Mouse (Mus musculus) lung, embryonic 14.5 days (tissue): ENCODE measurements around the gene Btbd9. TPM values are rescaled to one million over a fixed set of nuclear protein-coding genes. Genes with fewer than 3 reads are reported as not detected.

Experiments used
- ATAC-seq: fragments of 200-750 bp; cut with Nextera tagmentation; 2 replicates; pipeline ENCODE4 v1.8.0; 2017; ENCODE audit warnings: mild to moderate bottlenecking, moderate TSS enrichment, moderate library complexity; ENCODE audit not compliant: insufficient read depth
- DNase-seq: peaks from one replicate; pipeline ENCODE4 v3.0.0-alpha.2; 2015
- H3K27ac ChIP-seq: fragments of 300-500 bp; sonication (generic); 2 replicates; pipeline ENCODE4 v1.5.1; 2014; ENCODE audit warnings: low read depth, mild to moderate bottlenecking, moderate library complexity
- H3K27me3 ChIP-seq: fragments of 300-500 bp; sonication (generic); 2 replicates; pipeline ENCODE4 v1.6.1; 2014; ENCODE audit warnings: low read length, control low read depth; ENCODE audit not compliant: insufficient read depth
- H3K36me3 ChIP-seq: fragments of 300-500 bp; sonication (generic); 2 replicates; pipeline ENCODE4 v1.6.1; 2014; ENCODE audit warnings: control low read depth; ENCODE audit not compliant: insufficient read depth
- H3K4me1 ChIP-seq: fragments of 300-500 bp; sonication (generic); 2 replicates; pipeline ENCODE4 v1.6.1; 2014; ENCODE audit warnings: antibody characterized with exemption, control low read depth; ENCODE audit not compliant: insufficient read depth
- H3K4me2 ChIP-seq: fragments of 300-500 bp; sonication (generic); 2 replicates; pipeline ENCODE4 v1.6.1; 2014; ENCODE audit warnings: mild to moderate bottlenecking
- H3K4me3 ChIP-seq: fragments of 300-500 bp; sonication (generic); 2 replicates; pipeline ENCODE4 v1.5.1; 2014; ENCODE audit warnings: low read depth, low read length
- H3K9ac ChIP-seq: fragments of 300-500 bp; sonication (generic); 2 replicates; pipeline ENCODE4 v1.6.1; 2014
- H3K9me3 ChIP-seq: fragments of 300-500 bp; sonication (generic); 2 replicates; pipeline ENCODE4 v1.6.1; 2016; ENCODE audit warnings: low read depth, low read length, control low read depth
- CTCF ChIP-seq: IDR thresholded peaks from 2 replicates; pipeline ENCODE4 v1.5.1; 2016; ENCODE audit warnings: antibody characterized with exemption, low read depth
- WGBS: fragments of 180-500 bp; shearing (Covaris S2); extraction: QIAGEN DNeasy Blood & Tissue Kit; methylation state at CpG from one replicate; pipeline ENCODE4 v1.1.7; 2014; 5-methylcytosine and 5-hydroxymethylcytosine counted together
- polyA plus RNA-seq: library from polyadenylated mRNA; unstranded; fragments of >200 nt; fragmentation: Nextera tagmentation; extraction: Ambion mirVana; gene quantifications from 2 replicates; pipeline ENCODE4 v1.2.1, GENCODE M21; 2014

Gene Btbd9
- polyA plus RNA-seq, 1 experiment from 2014 or later: 51.8 TPM

- Histone ChIP-seq H3K9ac (no peak overlapping the region), H3K4me1 (no peaks in the 10 kb centered on the region), H3K27ac (no peak overlapping the region), H3K9me3 (no peaks in the 10 kb centered on the region), H3K4me2 (no peak overlapping the region), H3K4me3 (no peak overlapping the region), H3K36me3 (no peaks in the 10 kb centered on the region), H3K27me3 (no peaks in the 10 kb centered on the region)
- DNase-seq (no peak), ATAC-seq (no peak)
- TF ChIP-seq CTCF: no peak
- WGBS: 87% methylated on average over 5 of the region's 5 CpGs
Observed at GRCm38 (mm10) chr17:30253028-30253427, 323.3 kb downstream of the Btbd9 start.

GRCm38 (mm10) chr17:30245308-30245706 lies 331.0 kb downstream of the Btbd9 start:
- TF ChIP-seq CTCF: no peak
- ATAC-seq: no peak
- no peak overlapping the region for H3K4me3 ChIP-seq
- H3K4me2 ChIP-seq: no peak overlapping the region
- no peak overlapping the region for H3K9ac ChIP-seq
- no peaks in the 10 kb centered on the region for H3K27me3 ChIP-seq
- no peaks in the 10 kb centered on the region for H3K9me3 ChIP-seq
- peaks cover 8% of the 10 kb centered on the region; the same call in 1 of the 2 replicates for H3K4me1 ChIP-seq
- no peak for DNase-seq
- H3K36me3 ChIP-seq: no peaks in the 10 kb centered on the region
- H3K27ac ChIP-seq: no peak overlapping the region
- WGBS: 69% methylated on average over 10 of the region's 10 CpGs

- Histone ChIP-seq H3K27me3 (no peaks in the 10 kb centered on the region), H3K4me2 (no peak overlapping the region), H3K9ac (no peak overlapping the region), H3K4me3 (no peak overlapping the region), H3K9me3 (no peaks in the 10 kb centered on the region), H3K4me1 (peaks cover 8% of the 10 kb centered on the region; the same call in 1 of the 2 replicates), H3K36me3 (no peaks in the 10 kb centered on the region), H3K27ac (0 out of 2 replicates have a peak overlapping the region, but pooled peaks have one; percentile 36)
- DNase-seq: peak; percentile 24
- ATAC-seq: peak; percentile 54; the same call in 1 of the 2 replicates
- WGBS: 51% methylated on average over 14 of the region's 14 CpGs
- TF ChIP-seq CTCF: no peak
Observed at GRCm38 (mm10) chr17:30244651-30245307, 331.5 kb downstream of the Btbd9 start.

- no peak for TF ChIP-seq CTCF
- ATAC-seq (no peak), DNase-seq (peak; percentile 29)
- no peak overlapping the region for H3K9ac ChIP-seq
- 57% methylated on average over 7 of the region's 7 CpGs for WGBS
- no peaks in the 10 kb centered on the region for H3K27me3 ChIP-seq
- no peaks in the 10 kb centered on the region for H3K36me3 ChIP-seq
- peaks cover 8% of the 10 kb centered on the region; the same call in 1 of the 2 replicates for H3K4me1 ChIP-seq
- H3K27ac ChIP-seq: no peak overlapping the region
- H3K9me3 ChIP-seq: no peaks in the 10 kb centered on the region
- H3K4me3 ChIP-seq: no peak overlapping the region
- H3K4me2 ChIP-seq: no peak overlapping the region
Observed at GRCm38 (mm10) chr17:30243540-30243939, 332.7 kb downstream of the Btbd9 start.

- peaks cover 8% of the 10 kb centered on the region; the same call in 1 of the 2 replicates for H3K4me1 ChIP-seq
- H3K4me2 ChIP-seq: no peak overlapping the region
- H3K27ac ChIP-seq: no peak overlapping the region
- WGBS: 89% methylated on average over 4 of the region's 4 CpGs
- H3K4me3 ChIP-seq: no peak overlapping the region
- no peak for TF ChIP-seq CTCF
- H3K9me3 ChIP-seq: no peaks in the 10 kb centered on the region
- no peak for ATAC-seq
- no peak overlapping the region for H3K9ac ChIP-seq
- no peak for DNase-seq
- H3K27me3 ChIP-seq: no peaks in the 10 kb centered on the region
- no peaks in the 10 kb centered on the region for H3K36me3 ChIP-seq
Observed at GRCm38 (mm10) chr17:30242647-30243046, 333.6 kb downstream of the Btbd9 start.

- ATAC-seq (no peak), DNase-seq (peak; percentile 66)
- H3K9me3 ChIP-seq: no peaks in the 10 kb centered on the region
- no peaks in the 10 kb centered on the region for H3K27me3 ChIP-seq
- 52% methylated on average over 17 of the region's 17 CpGs for WGBS
- TF ChIP-seq CTCF: no peak
- H3K4me1 ChIP-seq: peaks cover 8% of the 10 kb centered on the region; the same call in 1 of the 2 replicates
- no peak overlapping the region for H3K4me2 ChIP-seq
- no peak overlapping the region for H3K27ac ChIP-seq
- no peaks in the 10 kb centered on the region for H3K36me3 ChIP-seq
- no peak overlapping the region for H3K9ac ChIP-seq
- no peak overlapping the region for H3K4me3 ChIP-seq
Observed at GRCm38 (mm10) chr17:30241720-30242322, 334.5 kb downstream of the Btbd9 start.

GRCm38 (mm10) chr17:30241061-30241460 lies 335.2 kb downstream of the Btbd9 start:
- H3K9ac ChIP-seq: no peak overlapping the region
- H3K27me3 ChIP-seq: no peaks in the 10 kb centered on the region
- no peaks in the 10 kb centered on the region for H3K36me3 ChIP-seq
- H3K4me2 ChIP-seq: no peak overlapping the region
- DNase-seq (no peak), ATAC-seq (no peak)
- no peak overlapping the region for H3K4me3 ChIP-seq
- H3K27ac ChIP-seq: no peak overlapping the region
- peaks cover 8% of the 10 kb centered on the region; the same call in 1 of the 2 replicates for H3K4me1 ChIP-seq
- no peak for TF ChIP-seq CTCF
- WGBS: 72% methylated on average over 6 of the region's 6 CpGs
- no peaks in the 10 kb centered on the region for H3K9me3 ChIP-seq
